ENCODE assay signal across 10 mouse cellular contexts in the genomic region with DNA sequence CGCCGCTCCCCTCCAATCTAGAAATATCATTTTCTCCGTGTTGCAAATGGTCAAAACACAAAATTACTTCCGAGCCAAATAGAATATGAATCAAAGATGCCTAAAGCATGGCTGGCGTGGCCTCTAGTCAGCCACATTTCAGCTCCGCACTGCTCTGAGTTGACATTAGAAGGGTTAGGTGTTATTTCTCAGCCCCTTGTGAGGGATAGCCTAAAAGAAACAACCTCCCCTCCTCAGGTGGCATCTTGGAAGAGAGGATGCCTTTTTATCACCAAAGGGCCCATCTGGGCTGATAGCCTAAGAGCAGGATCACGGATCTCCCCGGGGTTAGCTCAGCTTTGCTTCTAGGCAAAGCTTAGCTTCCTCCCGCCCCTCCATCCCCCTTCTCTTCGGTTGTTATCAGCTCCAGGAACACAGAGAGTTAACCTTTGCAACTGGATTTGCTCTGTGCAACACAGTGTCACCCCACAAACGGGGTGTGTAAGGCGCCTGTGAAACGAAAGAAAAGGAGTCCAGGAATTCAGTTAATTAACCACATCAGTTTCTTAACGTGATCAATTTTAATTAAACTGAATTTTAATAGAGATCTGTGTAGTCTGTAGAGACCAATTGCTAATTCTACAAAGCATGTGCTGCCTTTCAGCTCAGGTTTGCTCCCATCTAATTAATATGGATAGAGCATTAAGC.
A peak's percentile ranks its signal among the peaks of the same experiment; 100 is the strongest.
DNase-seq lines count a peak whose midpoint lies in the region; ATAC-seq and TF ChIP-seq lines count a peak whose summit lies in the region.
"Had no signal": no experiment of that assay in that cellular context is flagged by ENCODE, and none has a peak within 500 bp of the region (broad histone marks: within the 10 kb centered on the region; RNA-seq: fewer than 3 reads in every experiment).

No protein-coding gene starts in this region.

- H3K9ac ChIP-seq in heart, embryonic 16.5 days (ENCODE audit: low read length) = no peak overlapping the region
- H3K9ac ChIP-seq in forebrain, embryonic 12.5 days = no peak overlapping the region
- no peak overlapping the region for H3K9ac ChIP-seq in hindbrain, embryonic 15.5 days
- peak overlapping the region; percentile 54 for H3K9ac ChIP-seq in midbrain, embryonic 16.5 days (ENCODE audit: low read depth, low read length)
- H3K9ac ChIP-seq in lung, postnatal 0 days (replicated peaks; ENCODE audit: low read depth) = no peak overlapping the region
- H3K9ac ChIP-seq: stomach, embryonic 15.5 days had no signal

- no peak overlapping the region for H3K4me3 ChIP-seq in heart, embryonic 16.5 days (ENCODE audit: low read length)
- no peak overlapping the region for H3K4me3 ChIP-seq in forebrain, embryonic 12.5 days (replicated peaks)
- H3K4me3 ChIP-seq in hindbrain, embryonic 15.5 days = no peak overlapping the region; the same call in 1 of the 2 replicates
- peak overlapping the region; percentile 14 for H3K4me3 ChIP-seq in midbrain, embryonic 16.5 days (ENCODE audit: low read depth, low read length)
- no peak overlapping the region for H3K4me3 ChIP-seq in lung, postnatal 0 days (ENCODE audit: low read depth, low read length)
- H3K4me3 ChIP-seq: stomach, embryonic 15.5 days had no signal

- no peak overlapping the region for H3K27ac ChIP-seq in heart, embryonic 16.5 days (ENCODE audit: low read length)
- H3K27ac ChIP-seq in forebrain, embryonic 12.5 days = peak overlapping the region; percentile 78
- peak overlapping the region; percentile 52 for H3K27ac ChIP-seq in hindbrain, embryonic 15.5 days (replicated peaks)
- peak overlapping the region; percentile 70 for H3K27ac ChIP-seq in midbrain, embryonic 16.5 days (ENCODE audit: low read length)
- H3K27ac ChIP-seq in lung, postnatal 0 days (ENCODE audit: low read length) = no peak overlapping the region
- H3K27ac ChIP-seq: macrophage; stomach, embryonic 15.5 days had no signal

- no peak for ATAC-seq in heart, embryonic 16.5 days (replicated peaks; ENCODE audit: extremely low read depth, insufficient read depth, low FRiP score)
- peak; percentile 87 for ATAC-seq in forebrain, embryonic 12.5 days (ENCODE audit: low FRiP score)
- peak; percentile 87 for ATAC-seq in hindbrain, embryonic 15.5 days (ENCODE audit: low FRiP score, low read depth)
- ATAC-seq in midbrain, embryonic 16.5 days = peak; percentile 92
- no peak for ATAC-seq in lung, postnatal 0 days

- H3K9me3 ChIP-seq in heart, embryonic 16.5 days (replicated peaks; ENCODE audit: control insufficient read depth, low read length) = no peaks in the 10 kb centered on the region
- no peaks in the 10 kb centered on the region for H3K9me3 ChIP-seq in forebrain, embryonic 12.5 days
- no peaks in the 10 kb centered on the region for H3K9me3 ChIP-seq in hindbrain, embryonic 15.5 days
- no peaks in the 10 kb centered on the region for H3K9me3 ChIP-seq in midbrain, embryonic 16.5 days (replicated peaks; ENCODE audit: control insufficient read depth, low read length, poor library complexity, severe bottlenecking)
- H3K9me3 ChIP-seq in lung, postnatal 0 days (ENCODE audit: low read length) = no peaks in the 10 kb centered on the region
- H3K9me3 ChIP-seq: stomach, embryonic 15.5 days had no signal

- H3K36me3 ChIP-seq in heart, embryonic 16.5 days (ENCODE audit: control insufficient read depth, insufficient read depth) = no peaks in the 10 kb centered on the region
- no peaks in the 10 kb centered on the region for H3K36me3 ChIP-seq in forebrain, embryonic 12.5 days (replicated peaks)
- H3K36me3 ChIP-seq in hindbrain, embryonic 15.5 days = no peaks in the 10 kb centered on the region
- no peaks in the 10 kb centered on the region for H3K36me3 ChIP-seq in midbrain, embryonic 16.5 days (ENCODE audit: control insufficient read depth, insufficient read depth, low read length)
- no peaks in the 10 kb centered on the region for H3K36me3 ChIP-seq in lung, postnatal 0 days (ENCODE audit: insufficient read depth, low read length)
- H3K36me3 ChIP-seq: stomach, embryonic 15.5 days had no signal

- no peak for TF ChIP-seq CTCF in lung, postnatal 0 days (IDR thresholded peaks at IDR 0.05)

- intact Hi-C loops in heart, postnatal 14 days (cut with DNase I) = no loop called here

- H3K27me3 ChIP-seq in heart, embryonic 16.5 days (ENCODE audit: control insufficient read depth, insufficient read depth, low read length) = no peaks in the 10 kb centered on the region
- no peaks in the 10 kb centered on the region for H3K27me3 ChIP-seq in forebrain, embryonic 12.5 days
- no peaks in the 10 kb centered on the region for H3K27me3 ChIP-seq in hindbrain, embryonic 15.5 days
- H3K27me3 ChIP-seq in midbrain, embryonic 16.5 days (ENCODE audit: control insufficient read depth, insufficient read depth, low read depth, low read length) = no peaks in the 10 kb centered on the region
- no peaks in the 10 kb centered on the region for H3K27me3 ChIP-seq in lung, postnatal 0 days (replicated peaks; ENCODE audit: insufficient read depth, low read length)
- H3K27me3 ChIP-seq: stomach, embryonic 15.5 days had no signal

- H3K4me1 ChIP-seq in heart, embryonic 16.5 days (ENCODE audit: control insufficient read depth, insufficient read depth, low read length) = no peaks in the 10 kb centered on the region
- peaks cover 16% of the 10 kb centered on the region for H3K4me1 ChIP-seq in forebrain, embryonic 12.5 days
- H3K4me1 ChIP-seq in hindbrain, embryonic 15.5 days (replicated peaks) = peaks cover 10% of the 10 kb centered on the region
- H3K4me1 ChIP-seq in midbrain, embryonic 16.5 days (ENCODE audit: control insufficient read depth, insufficient read depth, low read length) = peaks cover 12% of the 10 kb centered on the region
- H3K4me1 ChIP-seq in lung, postnatal 0 days (ENCODE audit: insufficient read depth, low read depth, low read length) = no peaks in the 10 kb centered on the region
- H3K4me1 ChIP-seq: stomach, embryonic 15.5 days had no signal

- peak overlapping the region; percentile 16; the same call in 1 of the 2 replicates for H3K4me2 ChIP-seq in heart, embryonic 16.5 days (ENCODE audit: low read depth, low read length)
- H3K4me2 ChIP-seq in forebrain, embryonic 12.5 days = peak overlapping the region; percentile 32
- peak overlapping the region; percentile 37 for H3K4me2 ChIP-seq in hindbrain, embryonic 15.5 days
- H3K4me2 ChIP-seq in midbrain, embryonic 16.5 days (ENCODE audit: low read length) = peak overlapping the region; percentile 50
- H3K4me2 ChIP-seq in lung, postnatal 0 days (replicated peaks; ENCODE audit: low read depth, low read length) = no peak overlapping the region
- H3K4me2 ChIP-seq: stomach, embryonic 15.5 days had no signal

- DNase-seq in heart, postnatal 14 days = no peak
- no peak for DNase-seq in lung, postnatal 0 days (ENCODE audit: low spot score)
- no peak for DNase-seq in urinary bladder, postnatal 4 days (ENCODE audit: low spot score in 2 of 2)
- DNase-seq in spleen, postnatal 10 days (ENCODE audit: low spot score in 2 of 2) = no peak

- WGBS in heart, embryonic 16.5 days = 42% methylated on average over 14 of the region's 14 CpGs
- WGBS in forebrain, embryonic 12.5 days = 30% methylated on average over 14 of the region's 14 CpGs
- 34% methylated on average over 14 of the region's 14 CpGs for WGBS in hindbrain, embryonic 15.5 days
- 28% methylated on average over 14 of the region's 14 CpGs for WGBS in midbrain, embryonic 16.5 days
- 44% methylated on average over 14 of the region's 14 CpGs for WGBS in lung, postnatal 0 days

- TF ChIP-seq EP300 in lung, postnatal 0 days (IDR thresholded peaks at IDR 0.05) = no peak

Comparison
In these comparisons a context has a peak if more than half of its experiments do, and no peak if none do; other contexts are left out.
1. ATAC-seq: peak in forebrain, embryonic 12.5 days (single experiment), hindbrain, embryonic 15.5 days (single experiment) and midbrain, embryonic 16.5 days (single experiment); none in heart, embryonic 16.5 days (single experiment) and lung, postnatal 0 days (single experiment).
2. H3K27ac ChIP-seq: peak in forebrain, embryonic 12.5 days (single experiment), hindbrain, embryonic 15.5 days (single experiment) and midbrain, embryonic 16.5 days (single experiment); none in heart, embryonic 16.5 days (single experiment) and lung, postnatal 0 days (single experiment).